Mouse (Mus musculus): ENCODE data around the gene Eif4e3.

The Eif4e3 gene

DNA sequence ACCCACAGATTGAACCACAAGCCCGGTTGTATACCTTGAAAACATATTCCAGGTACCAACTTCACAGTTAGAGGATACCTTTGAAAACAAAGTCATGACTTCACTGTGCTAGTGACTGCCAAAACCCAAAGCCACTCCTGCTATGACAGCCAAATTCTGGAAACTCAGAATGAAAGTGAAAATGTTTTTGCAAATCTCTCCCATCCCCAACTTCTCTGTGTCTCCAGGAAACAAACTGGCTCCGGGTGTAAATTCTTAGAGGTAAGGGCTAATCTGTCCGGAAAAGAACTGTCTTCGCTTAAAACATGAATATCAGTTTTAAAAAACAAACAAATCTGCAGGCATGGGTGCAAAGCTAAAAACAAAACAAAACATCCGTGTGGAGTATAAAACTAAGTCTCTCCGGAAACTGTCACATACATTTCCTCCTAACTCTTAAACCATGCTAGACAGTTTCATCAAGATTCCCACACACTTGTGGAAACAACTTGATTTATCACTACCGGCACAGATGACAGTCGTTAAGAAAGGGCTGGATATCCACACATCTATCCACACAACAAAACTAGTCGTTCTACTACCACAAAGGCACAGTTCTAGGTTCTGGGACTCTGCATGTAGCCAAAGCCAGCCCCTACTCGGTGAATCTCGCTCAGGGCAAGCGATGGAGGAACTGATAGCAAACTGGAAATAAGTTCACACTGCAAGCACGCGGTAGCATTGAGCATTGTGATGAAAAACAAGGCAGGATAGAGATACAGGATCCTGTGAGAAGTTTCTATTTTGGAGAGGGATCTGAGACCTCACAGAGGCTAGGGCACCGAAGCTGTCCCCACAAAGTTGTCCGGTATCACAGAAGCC, 884 bp downstream of the Eif4e3 start:
- no peak for DNase-seq (ENCODE audit: low spot score in 2 of 2)

DNA sequence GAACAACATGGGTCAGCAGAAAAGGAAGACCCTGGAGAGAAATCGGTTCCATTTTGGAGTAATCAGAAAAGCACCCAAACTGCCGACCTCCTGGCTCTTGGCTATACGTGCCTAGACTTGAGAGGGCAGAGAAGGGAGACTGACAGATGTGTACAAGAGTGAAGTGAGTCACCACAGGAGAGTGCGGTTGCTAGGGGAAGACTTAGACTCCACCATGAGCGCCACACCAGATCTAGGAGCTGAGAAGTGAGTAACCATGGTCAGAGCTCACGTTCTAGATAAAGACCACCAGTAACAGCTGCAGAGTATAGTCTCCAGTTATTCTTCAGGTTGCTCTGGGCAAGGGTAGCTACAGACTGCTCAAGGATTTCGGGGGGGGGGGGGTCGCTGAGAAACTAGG, 3.3 kb downstream of the Eif4e3 start:
- no peak for DNase-seq (ENCODE audit: low spot score in 2 of 2)

DNA sequence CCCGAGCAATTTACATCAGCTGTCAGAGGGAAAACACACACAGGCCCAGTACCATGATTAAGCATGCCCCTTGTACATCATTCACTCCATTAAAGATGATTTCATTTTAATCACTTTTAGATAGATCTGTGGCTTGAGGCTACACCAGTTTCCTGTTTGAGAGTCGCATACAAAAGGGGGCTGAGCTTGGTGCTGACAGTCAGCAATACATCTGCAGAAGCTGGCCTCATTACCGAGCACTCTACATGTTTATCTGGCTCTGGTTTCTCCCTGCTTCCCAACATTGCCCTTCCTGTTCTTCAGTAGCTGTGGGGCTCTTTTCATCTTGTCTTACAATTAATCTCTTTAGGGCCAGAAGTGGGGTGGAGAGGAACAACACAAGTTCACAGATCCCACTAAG, 6.1 kb downstream of the Eif4e3 start:
- no peak for DNase-seq (ENCODE audit: low spot score in 2 of 2)

DNA sequence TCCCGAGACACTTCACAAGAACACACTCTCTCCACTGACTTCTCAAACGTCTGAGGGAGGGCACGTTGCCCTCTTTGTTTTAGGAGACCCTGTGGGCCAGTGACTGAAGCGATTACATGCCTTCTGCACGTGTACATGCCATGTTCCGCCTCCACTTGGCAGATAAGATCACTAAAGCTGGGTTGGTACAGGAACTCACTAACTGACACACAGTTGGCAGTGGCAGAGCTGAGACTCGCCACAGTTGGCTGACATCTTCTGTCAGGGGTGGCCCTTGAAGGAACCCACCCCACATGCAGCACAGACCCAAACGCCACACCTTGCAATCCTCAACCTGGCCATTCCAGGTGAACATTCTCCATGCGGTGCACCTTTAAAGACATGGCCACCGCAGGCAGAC, 8.0 kb downstream of the Eif4e3 start:
- no peak for DNase-seq (ENCODE audit: low spot score in 2 of 2)

DNA sequence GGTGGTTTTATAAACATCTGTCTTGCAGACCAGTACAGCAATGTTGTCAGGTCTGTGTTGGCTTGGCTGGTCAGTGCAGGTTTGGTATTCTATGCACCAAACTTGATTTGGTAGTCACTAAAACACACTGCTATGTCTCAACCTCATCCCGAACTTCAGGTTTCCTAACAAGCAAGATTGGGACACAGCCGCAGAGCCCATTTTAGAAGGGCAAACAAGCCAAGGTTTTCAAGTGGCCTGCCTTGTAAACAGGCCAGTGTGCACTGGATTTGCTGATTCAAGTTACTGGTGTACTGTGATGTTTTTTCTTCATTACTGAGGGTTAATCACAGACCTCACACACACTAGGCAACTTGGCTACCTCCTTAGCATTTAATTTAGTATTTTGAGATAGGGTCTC, 10.5 kb downstream of the Eif4e3 start:
- no peak for DNase-seq (ENCODE audit: low spot score in 2 of 2)

DNA sequence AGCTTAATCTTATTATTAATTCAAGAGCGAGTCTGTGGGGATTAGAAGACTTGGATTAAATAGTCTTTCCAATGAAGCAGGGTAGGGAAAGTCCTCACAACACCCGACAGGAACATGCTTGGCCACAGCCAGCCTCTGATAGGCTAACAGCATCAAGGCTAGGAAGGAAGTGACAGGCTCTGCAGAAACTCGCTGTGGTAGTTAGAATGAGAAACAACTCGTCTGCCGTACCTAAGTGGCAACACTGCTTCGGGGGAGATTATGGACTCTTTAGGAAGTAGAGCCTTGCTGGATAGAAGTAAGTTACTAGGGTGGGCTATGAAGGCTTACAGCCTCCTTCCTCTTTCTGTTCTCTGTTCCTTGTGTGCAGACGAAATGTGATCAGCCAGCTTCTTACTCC, 11.1 kb downstream of the Eif4e3 start:
- no peak for DNase-seq (ENCODE audit: low spot score in 2 of 2)

DNA sequence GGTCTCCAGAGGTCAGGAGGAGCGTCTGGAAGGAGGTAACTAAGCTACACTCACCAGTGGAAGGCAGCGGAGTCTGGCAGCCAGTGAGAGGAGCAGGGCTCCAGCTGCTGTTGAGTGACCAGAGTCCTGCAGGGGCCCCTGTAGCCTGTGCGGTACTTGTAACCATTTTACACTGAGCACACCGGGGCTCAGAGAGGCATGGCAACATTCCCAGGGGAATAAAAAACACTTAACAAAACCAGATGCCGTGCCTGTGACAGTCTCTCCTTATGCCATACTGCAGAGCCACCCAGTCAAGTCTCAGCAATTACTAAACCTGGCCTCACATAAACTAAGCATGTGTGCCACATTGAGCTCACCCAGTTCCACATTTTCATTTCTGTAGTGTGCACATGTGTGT, 12.2 kb downstream of the Eif4e3 start:
- no peak for DNase-seq (ENCODE audit: low spot score in 2 of 2)

DNA sequence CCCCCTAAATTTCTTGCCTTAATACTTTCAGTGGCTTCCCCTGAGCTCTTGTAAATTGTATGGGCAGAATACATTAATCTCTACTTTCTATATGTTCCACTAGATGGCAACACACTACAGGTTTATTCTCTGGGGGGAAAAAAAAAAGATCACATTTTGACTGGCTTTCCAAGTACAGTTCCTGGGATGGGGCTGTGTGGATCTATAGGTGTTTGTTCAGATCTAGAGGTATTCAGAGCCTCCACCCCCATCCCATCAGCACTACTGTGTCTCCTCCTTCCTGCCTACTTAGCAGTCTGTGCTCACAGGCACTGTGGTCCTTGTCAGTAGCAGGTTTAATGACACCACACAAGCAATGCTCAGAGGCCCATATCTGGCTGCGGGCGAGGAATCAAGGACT, 14.2 kb downstream of the Eif4e3 start:
- DNase-seq (ENCODE audit: low spot score in 2 of 2): no peak

DNA sequence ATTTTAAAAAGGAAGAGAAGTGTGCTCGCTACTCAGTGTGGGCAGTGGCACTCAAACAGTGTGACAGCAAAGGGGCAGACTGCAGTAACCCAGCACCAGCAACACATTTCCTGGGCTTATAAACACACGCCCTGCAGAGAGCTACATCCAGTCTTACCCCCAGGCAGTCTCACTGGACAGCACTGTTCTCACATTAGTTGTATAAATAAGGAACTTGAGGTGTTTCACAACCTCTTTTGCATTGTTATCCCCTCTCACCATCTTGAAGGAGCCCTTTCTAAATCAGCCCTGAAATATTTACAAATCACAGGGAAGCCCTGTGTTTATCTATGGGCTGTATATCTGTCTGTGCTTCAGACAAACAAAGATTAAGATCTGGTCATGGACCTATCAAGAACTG, 17.3 kb downstream of the Eif4e3 start:
- DNase-seq (ENCODE audit: low spot score in 2 of 2): no peak

DNA sequence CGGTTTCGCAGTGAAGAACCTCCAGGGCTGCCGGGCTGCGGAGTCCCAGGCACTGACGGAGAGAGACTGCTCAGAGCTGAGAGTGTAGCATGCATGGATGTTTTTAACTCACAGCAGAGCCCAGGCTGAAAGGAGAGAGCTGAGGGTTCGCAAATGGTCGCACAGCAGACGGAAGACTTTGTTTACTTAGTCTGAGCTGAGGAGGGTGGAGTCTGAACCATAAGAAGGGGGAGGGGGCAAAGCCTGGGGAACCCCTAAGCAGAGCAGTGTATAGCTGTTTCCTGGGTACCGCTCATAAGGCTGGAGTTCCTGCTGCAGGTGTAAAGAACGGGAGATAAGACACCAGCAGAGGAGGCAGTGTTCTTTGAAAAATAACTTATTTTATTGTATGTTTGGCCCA, 20.2 kb downstream of the Eif4e3 start:
- no peak for DNase-seq (ENCODE audit: low spot score in 2 of 2)

DNA sequence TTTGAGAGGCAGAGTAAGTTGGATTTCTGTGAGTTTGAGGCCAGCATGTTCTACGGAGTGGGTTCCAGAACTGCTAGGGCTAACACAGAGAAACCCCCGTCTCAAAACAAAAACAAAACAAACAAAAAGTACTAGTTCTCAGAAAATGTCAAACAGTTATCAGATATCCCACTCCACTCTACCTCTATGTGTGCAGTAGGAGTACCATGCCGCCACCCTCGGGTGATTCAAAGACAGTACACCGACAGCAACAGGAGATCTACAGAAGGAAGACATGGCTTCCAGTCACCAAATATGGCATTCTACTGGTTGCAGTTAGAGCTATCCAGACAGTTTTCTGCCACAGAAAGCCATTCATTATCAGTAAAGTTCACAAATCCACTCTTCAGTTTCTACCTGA, 21.7 kb downstream of the Eif4e3 start:
- no peak for DNase-seq (ENCODE audit: low spot score in 2 of 2)

DNA sequence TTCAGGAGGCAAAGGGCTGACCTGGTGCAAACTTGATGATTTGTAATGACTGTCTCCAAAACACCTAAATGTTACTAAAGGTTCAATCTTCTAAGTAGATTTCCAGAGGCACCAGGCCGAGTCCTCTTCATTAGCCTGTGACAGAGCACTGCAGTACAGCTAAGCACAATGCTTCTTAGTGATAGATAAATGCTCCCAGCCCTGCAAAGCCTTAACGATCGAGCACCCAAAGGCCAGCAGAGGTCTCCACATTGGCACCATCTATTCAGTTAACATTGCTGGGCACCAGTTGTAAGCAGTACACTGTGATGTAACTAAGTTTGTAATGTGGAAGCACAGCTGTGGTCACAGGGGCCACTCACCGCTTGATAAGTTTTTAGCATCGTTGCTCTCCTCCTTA, 22.2 kb downstream of the Eif4e3 start:
- DNase-seq (ENCODE audit: low spot score in 2 of 2): no peak

DNA sequence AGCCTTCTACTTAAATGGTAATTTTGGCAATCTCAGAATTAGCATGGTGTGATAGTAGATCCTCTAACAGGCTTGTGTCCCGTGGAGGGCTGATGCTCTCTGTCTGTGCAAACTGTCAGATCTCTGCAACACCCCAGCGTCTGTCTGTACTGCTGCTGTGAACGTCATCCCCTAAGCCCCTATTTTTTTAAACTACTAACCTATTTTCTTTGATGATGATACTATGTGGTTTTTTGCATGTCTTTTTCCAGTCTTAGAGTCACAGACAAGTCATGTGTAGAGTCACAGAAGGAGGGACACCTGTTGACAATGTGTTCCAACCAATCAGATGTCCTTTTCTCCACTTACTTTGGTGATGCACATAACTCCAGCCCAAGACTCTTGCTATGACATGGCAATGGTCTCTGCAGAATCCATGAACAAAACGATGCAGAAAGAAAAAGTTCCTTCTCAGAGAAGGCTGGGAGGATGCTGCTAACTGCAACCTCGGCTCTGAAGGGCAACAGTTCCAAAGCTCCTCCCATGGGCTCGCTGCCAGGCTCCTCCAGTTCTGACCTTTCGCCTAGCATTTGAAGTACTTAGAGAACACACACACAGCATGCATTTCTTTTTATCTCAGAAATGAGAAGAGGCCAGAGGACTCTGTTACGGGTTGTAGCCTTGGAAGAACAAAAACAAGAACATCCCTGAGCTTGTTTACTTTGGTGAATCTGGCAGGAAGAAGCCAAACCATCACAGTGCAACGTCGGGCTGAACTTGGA, 23.0 kb downstream of the Eif4e3 start:
- no peak for DNase-seq (ENCODE audit: low spot score in 2 of 2)

DNA sequence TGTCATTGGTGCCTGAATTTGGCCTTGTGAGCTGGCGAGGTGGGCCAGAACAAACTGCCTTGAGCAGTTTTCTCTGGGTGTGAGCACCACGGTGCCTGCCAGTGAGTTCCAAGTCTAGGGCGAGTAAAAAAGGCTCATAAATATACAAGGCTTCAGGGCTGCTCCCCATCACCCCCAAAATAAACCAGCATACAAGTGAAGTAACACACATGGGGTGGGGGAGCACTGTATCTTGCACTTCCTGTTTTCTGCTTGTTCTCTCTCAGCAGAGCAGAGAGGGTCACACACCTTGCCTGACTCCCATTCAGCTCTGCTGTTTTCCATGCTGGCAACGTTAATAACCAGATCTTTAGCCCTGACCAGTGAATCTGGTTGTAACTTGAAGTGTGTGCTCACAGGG, 29.1 kb downstream of the Eif4e3 start:
- no peak for DNase-seq (ENCODE audit: low spot score in 2 of 2)

DNA sequence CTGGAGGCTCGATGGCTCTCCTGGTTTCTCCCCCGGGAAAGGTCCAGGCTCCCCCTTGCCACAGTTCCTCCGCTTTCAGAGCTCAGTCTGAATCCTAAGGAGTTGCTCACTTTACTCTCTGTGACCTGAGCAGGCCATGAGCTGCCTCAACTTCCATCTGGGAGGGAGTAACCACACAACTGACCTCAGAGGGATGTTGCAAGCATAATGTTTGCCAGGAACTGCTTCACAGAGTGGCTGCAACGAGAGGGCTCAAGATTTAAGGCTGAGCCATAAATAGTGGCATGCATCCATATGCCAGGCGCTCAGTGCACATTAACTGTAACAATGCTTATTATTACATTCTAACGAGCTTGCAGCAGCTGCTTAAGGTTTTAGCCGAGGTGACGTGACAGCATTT, 29.8 kb downstream of the Eif4e3 start:
- no peak for DNase-seq (ENCODE audit: low spot score in 2 of 2)

DNA sequence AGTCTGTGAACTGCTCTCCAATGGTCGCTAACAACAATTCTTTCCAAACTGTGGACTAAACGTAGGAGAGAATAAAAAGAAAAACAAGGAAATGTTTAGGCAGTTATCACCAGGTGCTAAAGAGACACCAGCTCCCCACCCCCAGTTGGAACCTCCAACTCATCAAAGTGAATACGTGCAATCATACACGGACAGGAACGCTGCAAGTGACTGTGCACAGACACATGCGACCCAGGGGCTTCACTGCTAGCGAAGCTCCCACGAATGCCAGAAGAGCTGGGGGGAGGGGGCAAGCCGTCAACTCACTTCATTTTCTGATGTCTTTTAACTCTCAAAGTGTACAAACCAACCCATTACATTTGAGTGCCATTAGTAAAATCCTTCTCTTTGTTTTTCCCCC, 30.4 kb downstream of the Eif4e3 start:
- no peak for DNase-seq (ENCODE audit: low spot score in 2 of 2)

DNA sequence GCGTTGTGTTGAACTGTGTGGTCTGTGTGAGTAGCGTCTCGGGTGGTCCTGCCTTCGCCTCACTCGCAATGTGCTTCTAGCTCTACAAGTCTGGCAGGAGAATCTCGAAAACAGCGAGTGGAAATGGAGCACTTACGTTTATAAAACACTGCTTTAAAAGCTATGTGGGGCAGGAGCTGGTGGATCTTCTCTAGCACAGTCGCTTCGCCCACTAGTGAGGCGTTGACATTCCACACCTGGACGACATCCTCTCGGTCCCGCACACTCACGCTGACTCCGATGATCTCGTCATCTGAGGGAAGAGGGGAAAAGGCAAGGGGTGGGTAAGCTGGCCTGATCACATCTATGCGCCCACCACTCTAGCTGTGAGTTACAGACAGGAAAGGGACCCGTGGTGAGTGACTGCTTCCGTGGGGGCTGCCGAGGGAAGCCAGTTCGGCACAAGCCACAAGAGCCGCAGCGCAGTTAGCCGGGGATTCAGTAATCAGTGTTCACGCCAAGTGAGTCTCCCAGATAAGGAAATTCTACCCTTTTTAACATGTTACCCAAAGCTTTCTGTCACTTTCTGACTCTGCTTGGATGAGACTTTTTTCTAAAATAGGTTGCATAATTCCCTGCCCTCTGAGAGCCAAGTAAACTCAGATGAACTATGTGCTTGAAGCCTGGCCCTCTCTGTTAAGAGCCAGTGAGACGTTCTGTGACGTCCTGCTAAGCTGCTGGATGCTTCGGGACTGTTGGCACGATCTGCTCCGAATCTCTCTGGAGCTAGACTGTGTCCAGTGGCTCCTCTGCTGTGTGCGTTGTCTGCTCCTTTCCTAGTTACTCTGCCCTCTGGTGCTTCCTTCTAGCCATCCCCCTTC, 34.2 kb downstream of the Eif4e3 start:
- no peak for DNase-seq (ENCODE audit: low spot score in 2 of 2)

DNA sequence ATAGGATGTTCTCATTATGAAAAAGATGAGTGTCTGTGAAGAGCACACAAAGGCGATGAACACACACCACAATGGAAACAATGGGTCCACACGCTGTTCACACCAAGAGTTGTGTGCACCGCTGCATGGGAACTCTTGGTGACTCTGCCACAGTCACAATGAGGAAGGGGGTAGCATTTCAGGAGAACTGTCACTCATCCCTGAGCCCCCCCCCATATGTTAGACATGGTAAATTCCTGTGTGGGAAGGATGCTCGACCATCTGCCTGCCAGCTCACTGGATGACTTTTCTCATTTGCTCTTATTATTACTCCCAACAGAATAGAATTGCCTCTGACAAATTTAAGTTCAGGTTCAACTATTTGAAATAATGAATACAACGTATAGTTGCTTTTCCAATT, 34.9 kb downstream of the Eif4e3 start:
- no peak for DNase-seq (ENCODE audit: low spot score in 2 of 2)

DNA sequence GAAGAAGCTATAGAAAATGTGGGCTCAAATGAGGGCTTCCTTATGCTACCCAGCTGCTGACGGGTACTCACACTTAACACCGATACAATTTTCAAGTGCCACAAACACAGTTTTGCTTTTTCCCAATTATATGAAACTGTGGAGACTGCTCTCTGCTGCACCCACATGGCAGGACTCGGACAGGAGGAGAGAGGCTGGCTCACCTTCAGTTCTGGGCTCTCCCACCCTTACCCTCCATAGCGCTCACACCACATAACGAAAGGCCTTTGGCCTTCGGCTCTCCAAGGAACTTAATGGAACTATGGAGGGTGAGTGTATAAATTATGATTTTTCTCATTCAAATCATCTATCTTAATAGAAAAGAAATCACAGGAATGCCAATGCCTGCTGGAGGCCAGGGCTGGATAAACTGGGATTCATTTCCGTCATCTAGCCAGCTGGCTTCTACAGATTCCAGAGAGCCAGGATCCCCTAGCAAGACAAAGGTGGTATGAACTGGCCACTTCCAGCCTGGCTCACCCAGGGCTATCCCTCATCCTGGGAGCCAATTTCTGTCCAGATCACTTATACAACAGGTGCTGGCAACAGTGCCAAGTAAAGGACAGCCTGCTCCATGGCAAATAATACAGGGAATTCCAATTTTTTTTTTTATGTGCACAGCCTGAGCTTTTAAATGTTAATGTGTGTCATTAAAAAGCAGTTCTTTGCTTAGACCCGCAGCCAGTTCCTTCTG, 36.7 kb downstream of the Eif4e3 start:
- DNase-seq (ENCODE audit: low spot score in 2 of 2): no peak

DNA sequence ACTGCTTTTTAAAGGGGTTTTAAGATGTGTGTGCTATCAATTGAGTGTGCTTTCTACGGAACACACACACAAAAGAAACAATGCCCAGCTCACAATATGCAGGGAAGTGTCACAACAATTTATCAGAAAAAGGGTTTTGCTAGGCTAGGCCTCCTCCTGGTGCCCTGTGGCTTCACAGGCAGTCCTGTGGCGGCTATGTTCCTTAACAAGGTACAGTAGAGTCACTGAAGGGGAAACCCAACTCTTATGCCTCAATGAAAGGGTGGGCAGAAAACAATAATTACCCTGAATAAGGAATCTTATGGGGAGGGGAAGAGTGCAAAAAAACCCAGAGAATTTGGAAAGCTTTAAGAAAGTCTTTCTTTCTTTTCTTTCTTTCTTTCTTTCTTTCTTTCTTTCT, 40.2 kb downstream of the Eif4e3 start:
- no peak for DNase-seq (ENCODE audit: low spot score in 2 of 2)

DNA sequence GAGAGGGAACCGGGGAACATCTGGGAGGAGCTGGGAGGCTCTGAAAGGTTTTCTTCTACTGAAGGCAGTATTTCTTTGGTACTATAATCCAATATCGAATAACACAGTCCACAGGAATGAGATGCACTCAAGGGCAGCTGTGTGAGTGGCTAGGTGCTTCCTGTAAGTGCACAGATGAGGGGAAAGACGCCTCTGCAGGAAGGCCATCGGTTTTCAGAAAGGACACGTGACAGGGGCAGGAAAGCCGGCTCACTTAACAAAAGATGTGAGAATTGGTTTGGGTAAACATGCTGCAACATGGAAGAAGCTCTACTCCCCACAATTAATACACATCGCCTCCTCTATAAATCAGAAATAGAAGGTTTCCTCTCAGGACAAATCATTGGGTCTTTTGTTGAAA, 40.8 kb downstream of the Eif4e3 start:
- DNase-seq (ENCODE audit: low spot score in 2 of 2): no peak

DNA sequence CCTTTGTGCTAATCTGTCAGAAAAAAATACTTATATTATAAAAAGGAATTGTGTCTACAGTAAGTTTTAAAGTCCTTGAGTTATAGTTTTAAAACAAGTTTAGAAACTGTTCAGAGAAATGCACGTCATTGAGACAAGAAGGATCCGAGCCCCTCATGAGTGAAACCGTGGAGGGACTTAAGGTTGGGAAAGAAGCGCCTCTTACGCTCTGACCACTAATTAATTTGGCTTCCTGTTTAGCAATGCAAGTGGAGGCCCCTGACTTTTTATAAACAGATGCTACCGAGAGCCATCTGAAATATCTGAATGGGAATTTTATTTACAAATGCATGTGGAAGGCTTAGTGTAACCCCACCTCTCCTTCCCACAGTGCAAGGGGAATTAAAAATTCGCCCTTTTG, 41.3 kb downstream of the Eif4e3 start:
- DNase-seq (ENCODE audit: low spot score in 2 of 2): no peak
